Mouse (Mus musculus) midbrain, embryonic 15.5 days (tissue): Measurements from ENCODE around the gene Cplx2. TPM values are rescaled to one million over a fixed set of nuclear protein-coding genes. Genes with fewer than 3 reads are reported as not detected.
A peak's percentile ranks its signal among the peaks of the same experiment; 100 is the strongest.

Source experiments
- ATAC-seq: fragments of 200-750 bp; cut with Nextera tagmentation; replicated peaks from 2 replicates; pipeline ENCODE4 v1.8.0; 2017; ENCODE audit warnings: moderate TSS enrichment
- H3K27ac ChIP-seq: fragments of 300-500 bp; sonication (generic); 2 replicates; pipeline ENCODE4 v1.5.1; 2015; ENCODE audit warnings: mild to moderate bottlenecking, inconsistent platforms
- H3K27me3 ChIP-seq: fragments of 300-500 bp; sonication (generic); replicated peaks from 2 replicates; pipeline ENCODE4 v1.6.1; 2015; ENCODE audit warnings: inconsistent platforms
- H3K36me3 ChIP-seq: fragments of 300-500 bp; sonication (generic); replicated peaks from 2 replicates; pipeline ENCODE4 v1.6.1; 2015; ENCODE audit warnings: inconsistent platforms
- H3K4me1 ChIP-seq: fragments of 300-500 bp; sonication (generic); 2 replicates; pipeline ENCODE4 v1.6.1; 2015; ENCODE audit warnings: inconsistent platforms
- H3K4me2 ChIP-seq: fragments of 300-500 bp; sonication (generic); 2 replicates; pipeline ENCODE4 v1.6.1; 2015; ENCODE audit warnings: inconsistent platforms, mild to moderate bottlenecking, moderate library complexity
- H3K4me3 ChIP-seq: fragments of 300-500 bp; sonication (generic); 2 replicates; pipeline ENCODE4 v1.5.1; 2015; ENCODE audit warnings: mild to moderate bottlenecking, inconsistent platforms
- H3K9ac ChIP-seq: fragments of 300-500 bp; sonication (generic); 2 replicates; pipeline ENCODE4 v1.6.1; 2015; ENCODE audit warnings: mild to moderate bottlenecking, inconsistent platforms
- H3K9me3 ChIP-seq: fragments of 300-500 bp; sonication (generic); 2 replicates; pipeline ENCODE4 v1.6.1; 2016; ENCODE audit warnings: inconsistent platforms
- WGBS: fragments of 180-500 bp; shearing (Covaris S2); methylation state at CpG from one replicate; pipeline ENCODE4 v1.1.7; 2015; ENCODE audit warnings: mixed read lengths; 5-methylcytosine and 5-hydroxymethylcytosine counted together
- polyA plus RNA-seq: library from polyadenylated mRNA; unstranded; fragments of >200 nt; fragmentation: Nextera tagmentation; extraction: Ambion mirVana; gene quantifications from 2 replicates; pipeline ENCODE4 v1.2.1, GENCODE M21; 2015

Gene Cplx2
- polyA plus RNA-seq, 1 experiment from 2014 or later, result 31.1 TPM

- Histone ChIP-seq H3K9ac (no peak overlapping the region), H3K4me2 (no peak overlapping the region), H3K9me3 (no peaks in the 10 kb centered on the region), H3K4me3 (no peak overlapping the region), H3K27me3 (no peaks in the 10 kb centered on the region), H3K36me3 (no peaks in the 10 kb centered on the region), H3K27ac (no peak overlapping the region), H3K4me1 (peaks cover 8% of the 10 kb centered on the region)
- 47% methylated on average over 6 of the region's 6 CpGs for WGBS
- ATAC-seq, result no peak
Measured at GRCm38 (mm10) chr13:54337058-54337457, 34.1 kb upstream of the Cplx2 start.

GRCm38 (mm10) chr13:54337541-54337940 lies 33.6 kb upstream of the Cplx2 start:
- Histone ChIP-seq H3K9ac (no peak overlapping the region), H3K4me2 (no peak overlapping the region), H3K4me1 (0 out of 2 replicates have a peak, but pooled peaks cover 3% of the 10 kb centered on the region), H3K27me3 (no peaks in the 10 kb centered on the region), H3K4me3 (no peak overlapping the region), H3K36me3 (no peaks in the 10 kb centered on the region), H3K27ac (no peak overlapping the region), H3K9me3 (no peaks in the 10 kb centered on the region)
- ATAC-seq, result no peak
- 64% methylated on average over 7 of the region's 7 CpGs for WGBS

GRCm38 (mm10) chr13:54338815-54339214 lies 32.3 kb upstream of the Cplx2 start:
- no peak overlapping the region for H3K4me2 ChIP-seq
- no peaks in the 10 kb centered on the region for H3K9me3 ChIP-seq
- no peaks in the 10 kb centered on the region for H3K4me1 ChIP-seq
- 86% methylated on average over 5 of the region's 5 CpGs for WGBS
- H3K36me3 ChIP-seq, result no peaks in the 10 kb centered on the region
- no peak for ATAC-seq
- H3K4me3 ChIP-seq, result no peak overlapping the region
- no peak overlapping the region for H3K27ac ChIP-seq
- no peaks in the 10 kb centered on the region for H3K27me3 ChIP-seq
- H3K9ac ChIP-seq, result no peak overlapping the region

GRCm38 (mm10) chr13:54345885-54346647 lies 25.1 kb upstream of the Cplx2 start:
- no peaks in the 10 kb centered on the region for H3K9me3 ChIP-seq
- H3K4me2 ChIP-seq, result no peak overlapping the region
- H3K27me3 ChIP-seq, result no peaks in the 10 kb centered on the region
- H3K9ac ChIP-seq, result no peak overlapping the region
- H3K27ac ChIP-seq, result no peak overlapping the region
- peak; percentile 71 for ATAC-seq
- WGBS, result 39% methylated on average over 15 of the region's 15 CpGs
- H3K4me1 ChIP-seq, result no peaks in the 10 kb centered on the region
- H3K4me3 ChIP-seq, result no peak overlapping the region
- no peaks in the 10 kb centered on the region for H3K36me3 ChIP-seq

- ATAC-seq, result no peak
- Histone ChIP-seq H3K4me2 (no peak overlapping the region), H3K4me1 (no peaks in the 10 kb centered on the region), H3K9me3 (no peaks in the 10 kb centered on the region), H3K9ac (no peak overlapping the region), H3K4me3 (no peak overlapping the region), H3K36me3 (no peaks in the 10 kb centered on the region), H3K27ac (no peak overlapping the region), H3K27me3 (no peaks in the 10 kb centered on the region)
- 90% methylated on average over 5 of the region's 5 CpGs for WGBS
Measured at GRCm38 (mm10) chr13:54348011-54348410, 23.1 kb upstream of the Cplx2 start.

- no peaks in the 10 kb centered on the region for H3K9me3 ChIP-seq
- H3K4me3 ChIP-seq, result no peak overlapping the region
- 90% methylated on average over 10 of the region's 10 CpGs for WGBS
- no peak overlapping the region for H3K27ac ChIP-seq
- H3K4me2 ChIP-seq, result no peak overlapping the region
- H3K36me3 ChIP-seq, result no peaks in the 10 kb centered on the region
- no peaks in the 10 kb centered on the region for H3K27me3 ChIP-seq
- no peak for ATAC-seq
- H3K9ac ChIP-seq, result no peak overlapping the region
- no peaks in the 10 kb centered on the region for H3K4me1 ChIP-seq
Measured at GRCm38 (mm10) chr13:54349126-54349759, 21.9 kb upstream of the Cplx2 start.

GRCm38 (mm10) chr13:54357420-54357819 lies 13.7 kb upstream of the Cplx2 start:
- no peak overlapping the region for H3K27ac ChIP-seq
- 0 out of 2 replicates have a peak, but pooled peaks cover 2% of the 10 kb centered on the region for H3K4me1 ChIP-seq
- no peaks in the 10 kb centered on the region for H3K36me3 ChIP-seq
- H3K9ac ChIP-seq, result no peak overlapping the region
- no peak overlapping the region for H3K4me2 ChIP-seq
- 88% methylated on average over 4 of the region's 4 CpGs for WGBS
- no peak overlapping the region for H3K4me3 ChIP-seq
- H3K27me3 ChIP-seq, result no peaks in the 10 kb centered on the region
- no peaks in the 10 kb centered on the region for H3K9me3 ChIP-seq
- ATAC-seq, result no peak

- H3K4me3 ChIP-seq, result no peak overlapping the region
- no peak for ATAC-seq
- H3K9ac ChIP-seq, result no peak overlapping the region
- no peaks in the 10 kb centered on the region for H3K9me3 ChIP-seq
- H3K4me2 ChIP-seq, result no peak overlapping the region
- no peaks in the 10 kb centered on the region for H3K27me3 ChIP-seq
- H3K4me1 ChIP-seq, result 0 out of 2 replicates have a peak, but pooled peaks cover 2% of the 10 kb centered on the region
- no peaks in the 10 kb centered on the region for H3K36me3 ChIP-seq
- H3K27ac ChIP-seq, result no peak overlapping the region
- WGBS, result 90% methylated on average over 6 of the region's 6 CpGs
Measured at GRCm38 (mm10) chr13:54359181-54359580, 12.0 kb upstream of the Cplx2 start.

GRCm38 (mm10) chr13:54364686-54365085 lies 6.5 kb upstream of the Cplx2 start:
- Histone ChIP-seq H3K9ac (no peak overlapping the region), H3K4me1 (peaks cover 6% of the 10 kb centered on the region; the same call in 1 of the 2 replicates), H3K9me3 (no peaks in the 10 kb centered on the region), H3K4me2 (no peak overlapping the region), H3K27ac (no peak overlapping the region), H3K36me3 (no peaks in the 10 kb centered on the region), H3K4me3 (no peak overlapping the region), H3K27me3 (no peaks in the 10 kb centered on the region)
- ATAC-seq, result no peak
- WGBS, result 87% methylated on average over 7 of the region's 7 CpGs

- no peak overlapping the region for H3K4me3 ChIP-seq
- H3K36me3 ChIP-seq, result no peaks in the 10 kb centered on the region
- peaks cover 30% of the 10 kb centered on the region for H3K4me1 ChIP-seq
- ATAC-seq, result no peak
- no peaks in the 10 kb centered on the region for H3K9me3 ChIP-seq
- 72% methylated on average over 6 of the region's 6 CpGs for WGBS
- H3K9ac ChIP-seq, result no peak overlapping the region
- no peak overlapping the region for H3K27ac ChIP-seq
- H3K27me3 ChIP-seq, result no peaks in the 10 kb centered on the region
- H3K4me2 ChIP-seq, result no peak overlapping the region
Measured at GRCm38 (mm10) chr13:54367758-54368157, 3.4 kb upstream of the Cplx2 start.

- H3K27ac ChIP-seq, result no peak overlapping the region
Measured at GRCm38 (mm10) chr13:54368181-54368580, 3.0 kb upstream of the Cplx2 start.

GRCm38 (mm10) chr13:54371387-54372330 lies 510 bp downstream of the Cplx2 start:
- Histone ChIP-seq H3K36me3 (no peaks in the 10 kb centered on the region), H3K27me3 (no peaks in the 10 kb centered on the region), H3K9me3 (no peaks in the 10 kb centered on the region), H3K4me1 (peaks cover 50% of the 10 kb centered on the region), H3K27ac (peak overlapping the region; percentile 86), H3K4me3 (peak overlapping the region; percentile 49), H3K9ac (peak overlapping the region; percentile 41), H3K4me2 (peak overlapping the region; percentile 70)
- 2% methylated on average over 56 of the region's 59 CpGs for WGBS
- ATAC-seq, result peak; percentile 75

More at GRCm38 (mm10) chr13:54368181-54368580, 3.0 kb upstream of the Cplx2 start:
- Histone ChIP-seq H3K4me3 (no peak overlapping the region), H3K27me3 (no peaks in the 10 kb centered on the region), H3K9ac (no peak overlapping the region), H3K9me3 (no peaks in the 10 kb centered on the region), H3K36me3 (no peaks in the 10 kb centered on the region), H3K4me1 (peaks cover 32% of the 10 kb centered on the region), H3K4me2 (no peak overlapping the region)
- no peak for ATAC-seq
- WGBS, result 72% methylated on average over 9 of the region's 9 CpGs
